Mouse (Mus musculus) embryo, embryonic 9.5 days (tissue): Measurements from ENCODE around the gene Slc25a30.
"Not testable (repeated sequence)": the region's sequence is repeated elsewhere in the genome, so short reads cannot be mapped to it uniquely, and the experiment has no call there.

Source experiments
- DNase-seq: peaks from one replicate; pipeline ENCODE4 v3.0.0-alpha.2; 2017; ENCODE audit errors: extremely low spot score

The Slc25a30 gene

DNA sequence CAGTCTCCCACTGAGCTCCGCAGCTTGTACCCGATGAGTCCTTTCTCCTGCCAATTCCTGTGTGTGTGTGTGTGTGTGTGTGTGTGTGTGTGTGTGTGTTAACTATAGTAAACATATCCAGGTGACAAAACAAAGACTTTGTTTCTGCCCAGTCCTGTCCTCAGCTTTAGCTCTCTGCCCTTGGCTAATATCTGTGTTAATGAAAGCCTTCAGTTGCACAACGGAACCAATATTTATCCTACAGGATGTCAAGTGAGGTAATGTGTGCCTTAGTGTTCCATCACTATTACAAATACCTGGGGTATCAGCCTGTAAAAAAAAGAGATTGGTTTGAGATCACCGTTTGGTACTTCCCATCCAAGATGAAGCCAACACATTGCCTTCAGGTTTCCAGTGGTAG, 6.3 kb upstream of the Slc25a30 start:
- DNase-seq, result no peak

DNA sequence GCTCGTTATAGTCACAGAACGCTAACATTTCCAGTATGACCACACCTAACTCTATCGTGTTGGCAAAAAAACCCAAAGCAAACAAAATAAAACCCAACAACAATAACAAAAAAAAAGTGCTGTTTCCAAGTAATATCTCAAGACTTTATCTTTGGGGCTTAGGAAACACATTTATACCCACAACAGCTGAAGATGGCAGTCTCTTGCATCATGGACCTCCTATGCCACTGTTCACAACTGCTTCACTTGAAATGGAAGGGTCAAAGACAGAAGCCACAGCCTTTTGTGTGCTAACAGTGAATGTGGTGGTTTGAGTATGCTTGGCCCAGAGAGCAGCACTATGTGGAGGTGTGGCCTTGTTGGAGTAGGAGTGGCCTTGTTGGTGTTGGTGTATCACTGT, 4.5 kb upstream of the Slc25a30 start:
- DNase-seq, result no peak

DNA sequence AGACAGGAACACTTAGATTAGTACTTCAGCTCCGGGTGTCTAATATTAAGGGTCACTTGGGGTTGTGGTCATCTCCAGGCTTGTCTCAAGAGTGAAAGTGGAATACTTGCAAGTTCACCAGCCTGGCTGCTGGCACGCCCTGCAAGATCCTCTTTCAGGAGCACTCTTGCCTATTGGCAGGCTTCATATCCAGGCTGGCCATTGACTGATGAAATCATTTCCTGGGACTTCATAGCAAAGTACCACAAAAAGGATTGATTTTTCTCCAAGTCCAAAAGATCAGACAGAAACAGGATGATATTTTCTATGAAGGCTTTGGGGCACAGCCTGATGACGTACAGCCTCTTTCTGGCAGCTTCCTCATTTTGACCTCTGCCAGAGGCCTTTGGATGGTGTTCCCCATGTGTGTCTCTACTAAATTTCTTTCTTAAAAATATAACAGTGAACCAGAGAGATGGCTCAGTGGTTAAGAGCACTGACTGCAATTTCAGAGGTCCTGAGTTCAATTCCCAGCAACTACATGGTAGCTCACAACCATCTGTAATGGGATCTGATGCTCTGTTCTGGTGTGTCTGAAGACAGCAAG, 3.7 kb upstream of the Slc25a30 start:
- no peak for DNase-seq

DNA sequence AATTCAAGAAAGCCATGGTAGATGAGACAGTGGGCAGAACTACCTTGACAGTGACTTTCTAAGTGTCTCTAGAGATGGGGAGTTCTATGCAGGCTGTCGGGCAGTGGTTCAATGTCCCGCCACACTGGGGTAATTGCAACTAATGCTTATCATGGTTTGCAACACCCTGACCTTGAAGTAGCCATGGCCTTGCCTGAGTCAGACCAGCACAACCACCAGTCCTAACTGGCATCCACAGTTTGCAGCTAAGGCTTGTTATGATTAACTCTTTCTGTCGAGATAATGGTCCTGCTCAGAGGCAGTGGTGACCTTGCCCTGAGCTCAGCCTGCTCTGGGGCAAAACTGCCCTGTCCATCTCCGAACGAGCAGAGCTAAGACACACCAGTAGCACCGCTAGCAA, 2.5 kb upstream of the Slc25a30 start:
- no peak for DNase-seq

DNA sequence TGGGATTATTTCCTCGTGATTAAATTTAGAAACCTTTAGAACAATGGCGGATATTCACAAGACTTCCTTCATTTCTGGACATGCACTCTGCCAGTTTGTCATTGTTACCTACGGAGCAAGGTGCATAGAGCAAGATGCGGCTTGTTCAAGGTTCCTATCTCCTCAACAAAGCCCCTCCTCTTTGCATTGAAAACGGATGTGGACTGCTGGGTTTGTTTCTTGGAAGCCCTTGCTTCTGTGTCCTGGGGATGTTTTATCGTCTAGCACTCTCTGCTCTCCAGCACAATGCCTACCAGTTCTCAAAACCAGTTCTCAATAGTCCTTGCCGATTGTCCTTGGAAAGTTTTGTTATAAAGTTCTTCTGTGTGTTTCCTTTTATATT, 948 bp upstream of the Slc25a30 start:
- DNase-seq, result no peak

DNA sequence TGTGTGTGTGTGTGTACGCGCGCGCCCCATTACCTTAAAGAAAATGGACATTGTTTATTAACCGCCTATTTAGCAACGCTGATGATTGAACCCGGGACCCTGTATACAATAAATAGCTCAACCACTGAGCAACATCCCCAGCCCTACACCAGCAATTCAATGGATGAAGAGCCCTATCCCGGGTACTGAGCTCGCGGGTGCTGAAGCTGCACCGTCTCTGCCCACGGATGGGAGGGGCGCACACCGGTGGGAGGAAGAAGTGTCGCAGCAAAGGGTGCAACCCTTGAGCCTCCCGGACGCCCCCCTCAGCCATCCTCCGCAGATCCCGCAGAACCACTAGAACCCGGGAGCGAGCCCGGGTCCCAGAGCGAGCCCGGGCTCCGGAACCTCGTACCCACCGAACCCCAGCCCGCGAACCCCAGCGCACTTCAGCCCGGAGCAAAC, 391 bp downstream of the Slc25a30 start:
- DNase-seq, result no peak

DNA sequence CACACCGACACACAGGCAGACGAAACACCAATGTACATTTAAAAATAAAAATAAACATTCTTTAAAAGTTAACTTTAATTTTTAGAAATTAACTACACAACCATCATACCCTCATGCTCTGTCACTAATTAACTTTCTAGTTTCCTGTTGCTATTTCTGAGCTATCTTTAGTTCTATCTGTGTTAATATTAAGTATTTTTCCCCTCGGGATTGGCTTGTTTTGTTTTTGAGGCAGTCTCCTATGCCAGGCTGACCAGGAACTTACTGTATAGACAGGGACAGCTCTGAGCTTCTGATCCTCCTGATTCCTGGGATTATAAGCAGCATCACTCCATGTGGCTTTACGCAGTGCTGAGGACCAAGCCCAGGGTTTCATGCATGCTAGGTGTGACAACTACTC, 6.9 kb downstream of the Slc25a30 start:
- no peak for DNase-seq

DNA sequence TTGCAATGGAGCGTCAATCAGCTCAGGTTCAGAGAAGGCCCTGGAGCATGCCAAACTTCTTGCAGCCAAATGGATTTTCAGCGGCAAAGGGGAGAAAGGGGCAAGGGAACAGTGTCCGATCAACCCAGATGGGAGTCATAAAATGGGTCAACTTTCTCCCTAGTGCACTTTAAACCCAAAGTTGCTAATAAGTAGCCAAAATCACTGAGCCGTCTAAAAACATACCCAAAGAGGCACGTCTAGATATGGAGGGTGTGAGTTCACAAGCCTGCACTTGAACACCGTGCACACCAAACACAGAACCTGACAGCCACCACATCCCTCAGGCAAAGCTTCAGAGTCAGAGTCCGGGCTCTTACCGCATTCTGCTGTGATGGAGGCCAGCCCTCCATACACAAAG, 10.2 kb downstream of the Slc25a30 start:
- DNase-seq, result no peak

DNA sequence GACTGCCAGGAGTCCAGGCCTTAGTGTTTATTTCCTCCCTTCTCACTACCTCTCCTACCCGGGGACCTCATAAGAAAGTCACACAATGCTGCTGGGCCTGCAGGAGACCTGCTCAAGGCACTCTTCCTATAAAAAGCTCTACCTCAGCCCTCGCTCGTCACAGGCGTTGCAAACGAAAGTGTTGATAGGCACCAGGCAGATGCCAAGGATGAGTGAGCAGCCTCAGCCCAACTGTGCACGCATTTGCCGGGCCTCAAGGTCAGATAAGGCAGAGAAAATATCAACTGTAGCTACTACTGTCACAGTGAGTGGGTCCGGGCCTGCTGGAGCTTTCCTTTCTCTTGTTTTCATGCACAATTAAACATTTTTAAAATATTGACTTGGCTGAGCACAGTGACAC, 13.4 kb downstream of the Slc25a30 start:
- DNase-seq, result no peak

DNA sequence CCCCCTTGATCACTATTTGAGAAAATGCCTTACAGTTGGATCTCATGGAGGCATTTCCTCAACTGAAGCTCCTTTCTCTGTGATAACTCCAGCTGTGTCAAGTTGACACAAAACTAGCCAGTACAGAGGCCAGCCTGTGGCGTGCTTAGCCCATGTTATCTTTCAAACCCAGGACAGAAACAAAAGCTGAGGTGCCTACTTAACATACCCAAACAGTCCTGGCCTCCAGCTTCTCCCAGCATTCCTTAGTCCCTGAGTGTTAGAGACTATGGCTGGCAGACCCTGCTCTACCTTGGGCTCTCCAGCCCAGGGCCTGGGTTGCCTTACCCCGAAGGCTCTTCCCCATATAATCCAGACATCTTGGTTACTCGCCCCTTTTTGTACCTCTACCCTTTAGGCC, 14.4 kb downstream of the Slc25a30 start:
- not testable (repeated sequence) for DNase-seq

DNA sequence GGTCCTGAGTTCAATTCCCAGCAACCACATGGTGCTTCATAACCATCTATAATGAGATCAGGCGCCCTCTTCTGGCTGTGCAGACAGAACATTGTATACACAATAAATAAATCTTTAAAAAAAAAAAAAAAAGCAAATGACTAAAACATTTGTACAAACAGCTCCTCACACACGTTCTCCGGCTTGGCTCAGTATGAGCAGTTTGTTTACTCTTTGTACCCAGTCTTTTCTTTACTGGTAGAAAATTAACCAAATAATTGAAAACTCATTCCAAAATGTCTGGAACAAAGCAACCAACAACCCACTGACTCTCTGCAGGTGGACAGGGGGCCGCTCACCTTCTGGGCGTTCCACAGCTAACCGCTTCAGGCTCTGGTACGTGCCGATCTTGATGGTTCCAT, 15.7 kb downstream of the Slc25a30 start:
- no peak for DNase-seq

DNA sequence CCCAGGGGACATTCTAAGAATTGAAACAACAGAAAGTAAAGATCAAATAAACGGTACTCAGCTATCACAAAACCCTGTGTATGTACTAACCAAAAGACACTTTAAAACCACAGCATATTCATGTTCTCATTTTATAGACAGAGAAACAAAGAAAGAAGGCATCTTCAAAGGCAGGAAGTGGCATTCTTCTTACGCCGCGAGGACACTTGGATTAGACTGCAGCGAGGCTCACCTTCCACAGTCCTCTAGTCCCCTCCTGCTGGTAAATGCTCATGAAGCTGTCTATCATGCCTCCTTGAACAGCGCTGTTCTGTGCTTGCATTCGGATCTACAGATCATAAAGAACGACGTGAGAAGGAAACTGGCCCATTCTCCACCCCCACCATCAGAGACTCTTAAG, 17.5 kb downstream of the Slc25a30 start:
- no peak for DNase-seq

DNA sequence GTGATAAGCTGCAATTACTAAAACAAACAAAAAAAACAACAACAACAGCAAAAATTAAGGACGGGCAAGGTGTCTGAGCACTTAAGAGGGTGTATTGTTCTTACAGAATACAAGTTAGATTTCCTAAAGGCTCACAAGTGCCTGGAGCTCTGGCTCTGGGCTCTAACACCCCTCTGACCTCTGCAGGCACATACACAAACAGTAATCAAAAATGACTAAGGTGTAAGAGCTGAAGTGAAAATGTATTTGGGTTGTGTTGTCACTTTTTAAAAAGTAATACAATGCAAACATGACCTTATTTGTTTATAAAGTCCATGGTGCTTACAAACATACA, 18.6 kb downstream of the Slc25a30 start:
- no peak for DNase-seq

DNA sequence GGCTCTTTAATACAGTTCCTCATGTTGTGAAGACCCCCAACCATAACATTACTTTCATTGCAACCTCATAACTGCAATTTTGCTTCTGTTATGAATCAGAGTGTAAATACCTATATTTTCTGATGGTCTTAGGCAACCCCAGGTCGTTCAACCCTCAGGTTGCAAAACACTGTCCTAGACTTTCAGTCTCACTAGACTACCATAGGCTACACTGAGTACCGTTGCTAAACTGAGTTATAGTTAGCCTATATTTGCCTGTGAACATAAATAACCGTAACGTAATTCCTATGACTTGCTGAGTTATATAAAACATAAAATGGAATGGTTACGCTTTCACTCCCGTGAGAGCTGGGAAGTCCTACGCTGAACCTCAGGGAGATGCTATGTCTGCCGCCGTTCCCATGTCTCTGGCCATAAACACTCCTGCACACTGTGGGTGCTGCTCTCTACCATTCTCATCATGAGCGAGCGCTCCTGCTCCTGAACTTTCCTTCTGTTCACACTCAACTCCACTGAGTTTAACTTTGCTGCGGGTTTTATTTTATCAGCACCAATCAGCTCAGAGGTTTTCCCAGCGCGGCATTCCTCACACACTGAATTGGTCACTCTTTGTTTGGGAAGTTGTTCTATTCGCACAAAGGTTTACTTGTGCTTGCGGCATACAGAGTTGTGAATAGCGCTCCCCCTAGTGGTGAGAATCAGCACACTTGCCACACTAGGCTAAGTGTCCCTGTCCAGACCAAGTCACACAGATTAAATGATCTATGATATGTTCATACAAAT, 19.2 kb downstream of the Slc25a30 start:
- peak; percentile 78 for DNase-seq

DNA sequence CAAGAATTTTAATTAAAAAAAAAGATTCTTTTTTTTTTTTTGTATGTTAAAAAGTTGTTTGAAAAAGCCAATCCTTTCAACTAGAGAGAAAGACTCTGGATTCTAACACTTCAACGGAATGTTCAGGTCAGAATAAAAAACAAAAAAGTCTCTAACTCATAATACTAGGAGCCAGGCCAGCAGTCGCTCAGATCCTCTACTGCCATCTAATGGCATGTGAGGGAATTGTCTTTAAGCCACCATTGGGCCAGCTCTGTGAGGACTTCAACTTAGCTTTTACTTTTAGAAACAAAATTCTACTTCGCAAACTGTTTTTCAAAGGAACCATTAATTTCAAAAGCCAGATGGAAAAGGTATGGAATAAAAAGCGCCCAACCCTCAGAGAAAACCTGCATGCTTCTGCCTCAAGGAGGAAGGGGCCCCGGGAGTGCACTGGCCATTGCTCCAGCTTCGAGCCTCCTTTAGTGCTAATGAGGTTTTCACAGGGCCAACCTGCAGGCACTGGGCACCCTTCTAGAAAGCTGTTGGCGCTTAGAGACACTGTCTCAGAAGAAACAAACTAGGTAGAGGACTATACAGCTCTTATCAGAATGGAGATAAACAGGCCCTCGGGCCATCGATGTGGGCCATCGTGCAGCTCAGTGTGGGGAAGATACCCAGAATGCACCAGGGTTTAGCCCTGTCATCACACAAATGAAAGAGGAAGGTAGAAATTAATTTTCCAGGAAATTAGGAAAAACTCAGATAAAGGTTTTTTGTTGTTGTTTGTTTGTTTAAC, 25.6 kb downstream of the Slc25a30 start:
- DNase-seq, result peak; percentile 42

DNA sequence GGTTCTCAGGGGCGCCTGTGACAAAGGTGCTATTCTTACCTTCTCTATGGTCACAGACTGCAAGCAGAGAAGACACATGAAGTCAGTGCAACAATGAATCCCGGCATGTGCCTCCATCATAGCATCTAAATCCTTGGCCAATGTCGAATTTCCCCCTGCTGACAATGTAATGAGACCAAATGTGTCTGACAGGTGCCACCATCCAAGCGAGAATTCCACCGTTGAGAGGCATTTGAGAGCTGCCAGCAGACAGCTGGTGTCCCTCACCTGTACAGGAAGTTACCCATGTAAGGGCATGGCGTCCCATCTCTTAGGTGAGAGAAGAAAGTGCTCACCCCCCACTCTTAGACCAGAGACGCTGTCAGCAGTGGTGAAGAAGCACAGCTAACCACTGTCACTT, 28.4 kb downstream of the Slc25a30 start:
- no peak for DNase-seq

DNA sequence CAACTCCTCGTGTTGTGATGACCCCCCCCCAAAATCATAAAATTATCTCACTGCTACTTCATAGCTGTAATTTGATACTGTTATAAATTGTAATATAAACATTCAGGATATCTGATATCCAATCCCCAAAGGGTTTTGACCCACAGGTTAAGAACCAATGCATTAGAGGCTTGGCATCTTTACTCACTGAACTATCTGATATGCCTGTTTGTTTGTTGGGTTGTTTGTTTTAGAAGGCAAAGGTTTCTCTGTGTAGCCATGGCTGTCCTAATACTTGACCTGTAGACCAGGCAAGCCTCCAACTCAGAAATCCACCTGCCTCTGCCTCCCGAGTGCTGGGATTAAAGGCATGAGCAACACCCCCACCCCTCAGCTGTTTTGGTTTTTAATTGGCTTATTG, 29.0 kb downstream of the Slc25a30 start:
- DNase-seq, result no peak

DNA sequence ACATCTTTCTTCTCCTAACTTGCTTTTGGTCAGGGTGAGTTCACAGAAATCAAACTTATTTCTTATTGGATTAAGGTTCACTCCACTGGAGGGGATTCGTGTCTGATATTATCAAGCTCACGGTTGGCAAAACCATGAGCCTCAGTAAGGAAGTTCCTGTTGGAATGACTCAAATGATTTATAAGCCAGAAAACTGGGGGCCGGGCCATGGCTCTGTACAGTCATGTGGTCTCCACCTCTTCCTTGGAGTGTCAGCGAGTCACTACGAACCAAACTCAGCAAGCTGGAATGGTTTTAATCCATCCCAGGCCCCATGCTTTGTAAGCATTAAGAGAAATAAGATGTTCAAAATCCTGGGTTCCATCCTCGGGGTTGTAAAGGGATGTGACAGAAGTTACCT, 29.9 kb downstream of the Slc25a30 start:
- DNase-seq, result no peak

DNA sequence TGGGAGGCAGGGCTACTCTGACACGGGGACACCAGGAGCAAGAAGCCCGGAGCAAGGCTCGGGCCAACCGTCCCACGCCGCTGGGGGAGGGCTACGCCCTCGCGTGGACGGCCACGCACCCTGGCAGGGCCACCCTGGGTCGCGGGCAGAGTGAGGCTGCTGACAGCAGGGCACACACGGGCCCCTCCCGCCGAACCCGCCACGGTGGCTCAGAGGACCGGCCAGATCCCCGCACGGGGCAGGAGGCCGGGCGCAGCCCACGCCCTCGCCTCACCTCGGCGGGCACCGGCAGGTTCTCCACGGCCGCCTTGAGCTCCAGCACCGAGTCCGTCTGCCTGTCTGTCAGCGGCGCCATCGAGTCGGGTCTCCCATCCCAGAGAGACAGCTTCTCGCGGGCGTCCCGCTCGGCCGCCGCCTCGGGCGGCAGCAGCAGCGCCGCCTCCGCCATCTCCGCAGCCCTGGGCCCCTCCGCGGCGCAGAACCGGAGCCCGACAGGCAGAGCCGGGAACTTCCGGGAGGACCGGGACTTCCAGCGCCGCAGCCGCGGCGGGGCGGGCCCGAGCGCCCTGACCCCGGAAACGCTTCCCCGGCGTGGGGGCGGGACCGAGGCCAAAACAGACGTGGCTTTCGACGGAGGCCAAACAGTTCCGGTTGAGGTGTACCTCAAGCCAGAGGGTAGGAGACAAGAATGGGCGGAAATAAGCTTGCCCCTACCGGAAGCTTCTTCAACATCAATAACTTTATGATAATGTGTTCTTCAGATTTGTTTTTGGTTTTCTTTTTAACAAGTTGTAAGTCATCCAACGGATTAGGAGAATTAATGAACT, 32.6 kb downstream of the Slc25a30 start, which contains the start of gene Cog3:
Gene Cog3 (minus strand): TSS at position 527 of the 827 bp plus-strand sequence.
- DNase-seq, result peak; percentile 94

DNA sequence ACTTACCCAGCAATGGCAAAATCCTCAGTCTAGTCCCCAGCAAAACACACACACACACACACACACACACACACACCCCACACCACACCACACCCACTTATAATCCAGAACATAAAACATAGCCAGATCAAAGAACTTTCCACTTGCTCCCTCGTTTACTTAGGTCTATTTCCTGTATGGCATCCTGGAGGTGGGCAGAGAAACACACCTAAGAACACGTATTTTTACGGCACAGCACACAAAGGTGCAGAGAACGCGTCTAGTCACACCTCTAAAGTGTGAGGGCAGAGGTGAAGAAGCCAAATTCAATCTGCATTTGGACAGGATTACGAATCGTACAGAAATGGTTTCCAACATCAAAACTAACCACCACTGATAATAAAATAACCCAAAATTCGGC, 33.6 kb downstream of the Slc25a30 start:
- no peak for DNase-seq

DNA sequence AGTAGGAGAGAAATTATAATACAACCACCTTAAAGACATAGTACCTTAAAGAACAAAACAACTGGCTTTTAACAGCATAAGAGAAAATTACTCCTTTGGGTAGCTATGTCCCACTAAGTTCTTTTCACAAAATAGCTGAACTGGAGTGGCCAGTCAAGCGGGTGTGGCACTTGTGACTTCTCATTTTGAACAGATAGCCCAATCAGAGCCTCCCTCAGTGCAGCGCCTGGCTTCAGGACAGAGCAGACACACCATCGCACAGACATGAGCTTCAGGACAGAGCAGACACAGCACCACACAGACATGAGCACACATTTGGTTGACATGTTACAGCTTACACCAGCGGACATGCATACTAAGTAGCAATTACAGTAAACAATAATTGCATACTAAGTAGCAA, 35.8 kb downstream of the Slc25a30 start:
- DNase-seq, result no peak

DNA sequence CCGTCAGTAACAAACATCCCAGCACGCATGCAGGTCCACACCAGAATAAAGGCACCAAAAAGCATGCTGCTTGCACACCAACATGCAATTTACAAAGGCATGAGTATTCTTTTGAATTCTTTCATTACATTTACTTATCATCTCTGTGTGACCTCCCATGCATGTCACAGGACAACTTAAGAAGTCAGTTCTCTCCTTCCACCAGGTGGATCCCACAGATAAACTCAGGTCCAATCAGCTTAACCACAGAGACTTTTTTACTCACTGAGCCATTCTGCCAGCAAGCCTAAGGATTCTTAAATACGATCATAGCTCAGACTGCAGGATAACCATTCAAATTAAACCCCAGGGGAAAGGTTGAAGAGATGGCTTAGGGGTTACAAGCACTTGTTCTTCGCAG, 37.7 kb downstream of the Slc25a30 start:
- DNase-seq, result no peak
